Mouse (Mus musculus) heart, embryonic 16.5 days (tissue): ENCODE measurements around the gene Masp2. TPM values are rescaled to one million over a fixed set of nuclear protein-coding genes. Genes with fewer than 3 reads are reported as not detected.

Source experiments
- ATAC-seq: fragments of 200-750 bp; cut with Nextera tagmentation; replicated peaks from 2 replicates; pipeline ENCODE4 v1.8.0; 2017; ENCODE audit warnings: moderate number of reproducible peaks; ENCODE audit not compliant: insufficient read depth, low FRiP score; ENCODE audit errors: extremely low read depth
- H3K27ac ChIP-seq: fragments of 300-500 bp; sonication (generic); 2 replicates; pipeline ENCODE4 v1.5.1; 2014; ENCODE audit warnings: mild to moderate bottlenecking, low read length, control low read depth, moderate library complexity
- H3K27me3 ChIP-seq: fragments of 300-500 bp; sonication (generic); 2 replicates; pipeline ENCODE4 v1.6.1; 2014; ENCODE audit warnings: low read length, mixed read lengths; ENCODE audit not compliant: control insufficient read depth, insufficient read depth
- H3K36me3 ChIP-seq: fragments of 300-500 bp; sonication (generic); 2 replicates; pipeline ENCODE4 v1.6.1; 2014; ENCODE audit not compliant: control insufficient read depth, insufficient read depth
- H3K4me1 ChIP-seq: fragments of 300-500 bp; sonication (generic); 2 replicates; pipeline ENCODE4 v1.6.1; 2014; ENCODE audit warnings: low read length, mixed read lengths; ENCODE audit not compliant: control insufficient read depth, insufficient read depth
- H3K4me2 ChIP-seq: fragments of 300-500 bp; sonication (generic); 2 replicates; pipeline ENCODE4 v1.6.1; 2014; ENCODE audit warnings: low read depth, mild to moderate bottlenecking, control low read depth, low read length
- H3K4me3 ChIP-seq: fragments of 300-500 bp; sonication (generic); 2 replicates; pipeline ENCODE4 v1.5.1; 2014; ENCODE audit warnings: mild to moderate bottlenecking, control low read depth, low read length
- H3K9ac ChIP-seq: fragments of 300-500 bp; sonication (generic); 2 replicates; pipeline ENCODE4 v1.6.1; 2014; ENCODE audit warnings: low read length, control low read depth
- H3K9me3 ChIP-seq: fragments of 300-500 bp; sonication (generic); replicated peaks from 2 replicates; pipeline ENCODE4 v1.6.1; 2016; ENCODE audit warnings: low read length; ENCODE audit not compliant: control insufficient read depth
- WGBS: fragments of 180-500 bp; shearing (Covaris S2); extraction: QIAGEN DNeasy Blood & Tissue Kit; methylation state at CpG from one replicate; pipeline ENCODE4 v1.1.7; 2014; 5-methylcytosine and 5-hydroxymethylcytosine counted together
- polyA plus RNA-seq: library from polyadenylated mRNA; unstranded; fragments of >200 nt; fragmentation: Nextera tagmentation; extraction: Ambion mirVana; gene quantifications from 2 replicates; pipeline ENCODE4 v1.2.1, GENCODE M21; 2015

Masp2 gene
- polyA plus RNA-seq, 1 experiment from 2014 or later: 0.45 TPM

DNA sequence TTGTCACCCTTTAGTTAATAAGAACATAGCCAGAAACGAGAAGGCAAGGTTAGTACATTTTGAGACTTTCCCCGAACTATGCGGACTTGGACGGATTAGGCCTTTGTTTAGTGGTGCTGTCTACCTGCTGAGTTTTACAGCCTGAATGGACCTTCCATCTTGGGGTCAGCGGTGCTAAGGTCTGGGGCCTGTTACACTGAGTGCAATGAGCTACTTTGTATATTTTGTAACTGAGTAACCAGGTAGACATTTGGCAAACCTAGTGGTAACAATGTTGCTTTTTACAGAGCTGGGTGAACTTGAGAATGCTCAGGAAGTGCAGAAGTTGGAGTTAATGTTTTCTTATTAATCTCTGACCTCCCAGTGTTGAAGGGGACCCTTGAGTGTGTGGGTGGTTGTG is 38.8 kb downstream of the Masp2 start:
- no peak overlapping the region for H3K9ac ChIP-seq
- WGBS: 82% methylated on average over 5 of the region's 5 CpGs
- no peak for ATAC-seq

GRCm38 (mm10) chr4:148643291-148644156 is 41.2 kb downstream of the Masp2 start, which contains the start of gene Gm572:
Gene Gm572 (plus strand): TSS chr4:148643317.
- Histone ChIP-seq H3K9me3 (no peaks in the 10 kb centered on the region), H3K4me2 (peak within 1 kb of the TSS; percentile 50), H3K4me1 (peaks cover 10% of the 10 kb centered on the region), H3K36me3 (no peaks in the 10 kb centered on the region), H3K9ac (peak within 1 kb of the TSS; percentile 45; the same call in 1 of the 2 replicates), H3K4me3 (peak within 1 kb of the TSS; percentile 29), H3K27ac (0 out of 2 replicates have a peak within 1 kb of the TSS, but pooled peaks have one; percentile 21), H3K27me3 (no peaks in the 10 kb centered on the region)
- 0 out of 2 replicates have a peak, but pooled peaks have one; percentile 21 for ATAC-seq
- 54% methylated on average over 15 of the region's 15 CpGs for WGBS

More for the DNA sequence above, 38.8 kb downstream of the Masp2 start:
- peaks cover 8% of the 10 kb centered on the region for H3K4me1 ChIP-seq
- no peaks in the 10 kb centered on the region for H3K27me3 ChIP-seq
- H3K27ac ChIP-seq: no peak overlapping the region
- H3K36me3 ChIP-seq: no peaks in the 10 kb centered on the region
- H3K9me3 ChIP-seq: no peaks in the 10 kb centered on the region
- no peak overlapping the region for H3K4me3 ChIP-seq
- no peak overlapping the region for H3K4me2 ChIP-seq

DNA sequence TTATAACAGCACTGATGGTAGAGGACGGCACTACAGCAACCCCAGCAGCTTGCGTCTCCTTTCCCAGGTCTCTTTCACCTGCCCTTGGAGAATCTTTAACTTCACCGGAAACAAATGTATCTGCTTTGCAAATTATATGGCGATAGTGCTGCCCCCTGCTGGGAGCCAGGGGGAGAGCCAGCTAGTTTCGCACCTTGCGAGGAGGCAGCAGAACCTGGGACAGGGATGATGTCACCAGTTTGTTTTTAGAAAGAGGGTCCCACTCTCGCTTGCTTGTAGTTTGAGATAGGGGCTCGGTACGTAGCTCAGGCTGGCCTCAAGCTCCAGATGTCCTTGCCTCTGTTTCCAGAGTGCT is 41.8 kb downstream of the Masp2 start:
- Histone ChIP-seq H3K9me3 (no peaks in the 10 kb centered on the region), H3K9ac (peak overlapping the region; percentile 45; the same call in 1 of the 2 replicates), H3K36me3 (no peaks in the 10 kb centered on the region), H3K27ac (0 out of 2 replicates have a peak overlapping the region, but pooled peaks have one; percentile 21), H3K27me3 (no peaks in the 10 kb centered on the region), H3K4me3 (peak overlapping the region; percentile 29), H3K4me1 (peaks cover 10% of the 10 kb centered on the region), H3K4me2 (peak overlapping the region; percentile 50)
- WGBS: 4% methylated on average over 9 of the region's 9 CpGs
- ATAC-seq: no peak

DNA sequence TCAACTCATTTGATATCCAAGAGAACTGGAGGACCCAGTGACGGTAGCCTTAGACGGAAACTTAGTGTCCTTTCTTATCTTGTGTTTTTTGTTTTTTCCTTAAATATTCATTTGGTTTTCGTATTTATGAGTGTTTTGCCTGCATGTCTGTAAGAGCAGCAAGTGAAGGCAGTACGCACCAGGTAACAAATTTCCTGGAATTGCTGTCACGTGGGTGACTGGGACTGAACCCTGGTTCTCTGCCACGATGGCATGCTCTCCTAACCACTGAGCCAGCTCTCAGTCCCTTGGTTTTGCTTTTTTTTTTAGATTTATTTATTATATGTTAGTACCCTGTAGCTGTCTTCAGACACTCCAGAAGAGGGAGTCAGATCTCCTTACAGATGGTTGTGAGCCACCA is 42.6 kb downstream of the Masp2 start:
- H3K27me3 ChIP-seq: no peaks in the 10 kb centered on the region
- no peak overlapping the region for H3K27ac ChIP-seq
- peaks cover 10% of the 10 kb centered on the region for H3K4me1 ChIP-seq
- H3K4me2 ChIP-seq: no peak overlapping the region
- H3K4me3 ChIP-seq: no peak overlapping the region
- no peaks in the 10 kb centered on the region for H3K9me3 ChIP-seq
- H3K9ac ChIP-seq: no peak overlapping the region
- ATAC-seq: no peak
- H3K36me3 ChIP-seq: no peaks in the 10 kb centered on the region
- WGBS: 82% methylated on average over 6 of the region's 6 CpGs

DNA sequence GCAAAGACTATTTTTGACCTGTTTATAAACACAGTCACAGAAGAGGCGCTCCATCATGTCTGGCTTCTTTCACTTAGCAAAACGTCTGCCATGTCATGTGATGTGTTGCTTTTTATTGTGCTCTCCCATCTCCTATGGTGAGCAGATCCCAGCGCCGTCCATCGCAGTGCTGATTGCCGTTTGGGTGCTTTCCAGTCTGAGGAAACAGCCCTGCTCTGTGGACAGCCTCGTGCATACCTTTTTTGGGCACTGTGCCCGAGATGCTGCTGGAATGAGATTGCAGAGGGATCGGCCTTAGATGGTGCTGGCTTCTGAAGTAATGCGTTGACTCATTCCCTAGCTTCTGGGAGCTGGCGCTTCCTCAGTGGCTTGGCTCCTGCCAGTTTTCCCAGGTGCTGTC is 44.3 kb downstream of the Masp2 start:
- peak overlapping the region; percentile 79 for H3K27ac ChIP-seq
- peak; percentile 85 for ATAC-seq

GRCm38 (mm10) chr4:148649309-148649708 is 47.0 kb downstream of the Masp2 start:
- no peak overlapping the region for H3K9ac ChIP-seq
- H3K27me3 ChIP-seq: no peaks in the 10 kb centered on the region
- no peak overlapping the region for H3K4me2 ChIP-seq
- no peaks in the 10 kb centered on the region for H3K9me3 ChIP-seq
- H3K27ac ChIP-seq: no peak overlapping the region
- H3K36me3 ChIP-seq: no peaks in the 10 kb centered on the region
- peaks cover 3% of the 10 kb centered on the region; the same call in 1 of the 2 replicates for H3K4me1 ChIP-seq
- no peak overlapping the region for H3K4me3 ChIP-seq
- WGBS: 64% methylated on average over 3 of the region's 3 CpGs
- no peak for ATAC-seq

More for the DNA sequence above, 44.3 kb downstream of the Masp2 start:
- H3K36me3 ChIP-seq: no peaks in the 10 kb centered on the region
- 19% methylated on average over 11 of the region's 11 CpGs for WGBS
- no peak overlapping the region; the same call in 1 of the 2 replicates for H3K4me3 ChIP-seq
- H3K27me3 ChIP-seq: no peaks in the 10 kb centered on the region
- H3K9me3 ChIP-seq: no peaks in the 10 kb centered on the region
- H3K9ac ChIP-seq: no peak overlapping the region
- peaks cover 10% of the 10 kb centered on the region for H3K4me1 ChIP-seq
- H3K4me2 ChIP-seq: peak overlapping the region; percentile 42

- Histone ChIP-seq H3K4me1 (peaks cover 2% of the 10 kb centered on the region; the same call in 1 of the 2 replicates), H3K27ac (no peak overlapping the region), H3K27me3 (no peaks in the 10 kb centered on the region), H3K4me2 (no peak overlapping the region), H3K9me3 (no peaks in the 10 kb centered on the region), H3K9ac (no peak overlapping the region), H3K36me3 (no peaks in the 10 kb centered on the region), H3K4me3 (no peak overlapping the region)
- no peak for ATAC-seq
- WGBS: 72% methylated on average over 9 of the region's 9 CpGs
Observed at GRCm38 (mm10) chr4:148651045-148651444, 48.7 kb downstream of the Masp2 start.

- WGBS: 83% methylated on average over 18 of the region's 18 CpGs
- Histone ChIP-seq H3K9me3 (no peaks in the 10 kb centered on the region), H3K4me2 (no peak overlapping the region), H3K4me3 (no peak overlapping the region), H3K27ac (no peak overlapping the region), H3K9ac (no peak overlapping the region), H3K36me3 (no peaks in the 10 kb centered on the region), H3K4me1 (peaks cover 4% of the 10 kb centered on the region), H3K27me3 (no peaks in the 10 kb centered on the region)
- ATAC-seq: 0 out of 2 replicates have a peak, but pooled peaks have one; percentile 11
Observed at GRCm38 (mm10) chr4:148654701-148655398, 52.5 kb downstream of the Masp2 start.
